Mouse (Mus musculus) kidney, adult 8-10 months (tissue): ENCODE results near the gene 4933407L21Rik.
A peak's percentile ranks its signal among the peaks of the same experiment; 100 is the strongest.

Source experiments
- DNase-seq, 2 experiments: peaks; one replicate each; pipeline ENCODE4 v3.0.0; 2022

The 4933407L21Rik gene

GRCm38 (mm10) chr1:85916830-85917450 is 11.3 kb upstream of the 4933407L21Rik start:
- no peak for DNase-seq

- DNase-seq = no peak
These were observed 8.7 kb upstream of the 4933407L21Rik start for GRCm38 (mm10) chr1:85919621-85920020.

- DNase-seq = no peak
These were observed 6.6 kb upstream of the 4933407L21Rik start for GRCm38 (mm10) chr1:85921725-85922124.

- DNase-seq = no peak
These were observed 6.0 kb upstream of the 4933407L21Rik start for GRCm38 (mm10) chr1:85922127-85922864.

- no peak for DNase-seq
These were observed 5.4 kb upstream of the 4933407L21Rik start for GRCm38 (mm10) chr1:85922865-85923211.

- DNase-seq = no peak
These were observed 3.1 kb upstream of the 4933407L21Rik start for GRCm38 (mm10) chr1:85925183-85925582.

- DNase-seq = no peak
These were observed 394 bp downstream of the 4933407L21Rik start for GRCm38 (mm10) chr1:85928688-85929065.

- DNase-seq = no peak
These were observed 1.1 kb downstream of the 4933407L21Rik start for GRCm38 (mm10) chr1:85929406-85929805.

GRCm38 (mm10) chr1:85931170-85931569 is 2.9 kb downstream of the 4933407L21Rik start:
- DNase-seq = no peak

- no peak for DNase-seq
These were observed 4.9 kb downstream of the 4933407L21Rik start for GRCm38 (mm10) chr1:85933226-85933625.

- DNase-seq = no peak
These were observed 5.6 kb downstream of the 4933407L21Rik start for GRCm38 (mm10) chr1:85933631-85934465.

- no peak for DNase-seq
These were observed 6.3 kb downstream of the 4933407L21Rik start for GRCm38 (mm10) chr1:85934560-85934959.

- peak; percentile 30 to 70 for DNase-seq
These were observed 7.0 kb downstream of the 4933407L21Rik start for GRCm38 (mm10) chr1:85935148-85935852.

GRCm38 (mm10) chr1:85936265-85936664 is 8.0 kb downstream of the 4933407L21Rik start:
- DNase-seq = peak; percentile 12 to 19

GRCm38 (mm10) chr1:85937323-85937722 is 9.0 kb downstream of the 4933407L21Rik start:
- DNase-seq = no peak

GRCm38 (mm10) chr1:85942318-85942717 is 14.0 kb downstream of the 4933407L21Rik start:
- no peak for DNase-seq

- DNase-seq = no peak
These were observed 20.9 kb downstream of the 4933407L21Rik start for GRCm38 (mm10) chr1:85949085-85949684.

GRCm38 (mm10) chr1:85955150-85955549 is 26.9 kb downstream of the 4933407L21Rik start:
- DNase-seq = no peak

GRCm38 (mm10) chr1:85957290-85957689 is 29.0 kb downstream of the 4933407L21Rik start:
- no peak for DNase-seq

- no peak for DNase-seq
These were observed 29.8 kb downstream of the 4933407L21Rik start for GRCm38 (mm10) chr1:85957942-85958619.

GRCm38 (mm10) chr1:85959129-85959888 is 31.0 kb downstream of the 4933407L21Rik start:
- DNase-seq = no peak
